Mouse (Mus musculus) thymus, adult 2 months (tissue): ENCODE data around the gene Cadm3.

ENCODE experiments used
- CTCF ChIP-seq: fragments of 200-500 bp; IDR thresholded peaks from 2 replicates; pipeline ENCODE4 v1.5.1; 2012; ENCODE audit warnings: mild to moderate bottlenecking, control low read depth, low read length, moderate library complexity, borderline replicate concordance; ENCODE audit not compliant: control insufficient read depth, poor library complexity, insufficient read depth; ENCODE audit errors: extremely low read depth
- POLR2A ChIP-seq: fragments of 200-500 bp; IDR thresholded peaks from 2 replicates; pipeline ENCODE4 v1.6.1; 2012; ENCODE audit warnings: mild to moderate bottlenecking, low read length, control low read depth, moderate library complexity; ENCODE audit not compliant: control insufficient read depth, poor library complexity, insufficient read depth; ENCODE audit errors: extremely low read depth

- no peak for TF ChIP-seq CTCF
- TF ChIP-seq POLR2A, result no peak
Measured at GRCm38 (mm10) chr1:173349192-173349591, 18.3 kb downstream of the Cadm3 start.
